28 mouse cellular contexts compared by ENCODE assay signal in genomic region chrX:168647746-168648145, GRCm38 (mm10). TPM values are rescaled to one million over a fixed set of nuclear protein-coding genes. Genes with fewer than 3 reads are reported as not detected.
DNase-seq lines count a peak whose midpoint lies in the region; ATAC-seq and TF ChIP-seq lines count a peak whose summit lies in the region.
"Had no signal": no experiment of that assay in that cellular context is flagged by ENCODE, and none has a peak within 500 bp of the region (broad histone marks: within the 10 kb centered on the region; RNA-seq: fewer than 3 reads in every experiment).

No protein-coding gene starts in this region.

- no peak overlapping the region for H3K9ac ChIP-seq in heart, adult 2 months (ENCODE audit: low read depth, low read length)
- H3K9ac ChIP-seq: embryonic facial prominence, embryonic 15.5 days; forebrain, embryonic 13.5 days; hindbrain, embryonic 12.5 days; intestine, embryonic 15.5 days; limb, embryonic 12.5 days; liver, embryonic 15.5 days; lung, embryonic 14.5 days had no signal

- intact Hi-C loops in gastrocnemius, adult 2 months (cut with DNase I) = no loop called here
- intact Hi-C loops in heart, adult 2 months (cut with DNase I) = no loop called here
- intact Hi-C loops in heart, postnatal 25 days (cut with DNase I) = no loop called here

- no peak for TF ChIP-seq CTCF in gastrocnemius, adult 2 months (IDR thresholded peaks at IDR 0.05)
- TF ChIP-seq CTCF in heart, adult 2 months (IDR thresholded peaks at IDR 0.05) = no peak

- H3K27ac ChIP-seq in gastrocnemius, adult 2 months = peak overlapping the region; percentile 79
- peak overlapping the region; percentile 24 for H3K27ac ChIP-seq in heart, adult 2 months
- H3K27ac ChIP-seq: embryonic facial prominence, embryonic 10.5 days; embryonic facial prominence, embryonic 15.5 days; forebrain, embryonic 13.5 days; heart, embryonic 10.5 days; hindbrain, embryonic 12.5 days; hindbrain, postnatal 0 days; intestine, embryonic 15.5 days; left cerebral cortex, adult 2 months; limb, embryonic 12.5 days; liver, embryonic 15.5 days had no signal

- no peak for TF ChIP-seq POLR2A in heart, adult 2 months (IDR thresholded peaks at IDR 0.05; ENCODE audit: insufficient read depth, low read depth, low read length)

- 0 out of 2 replicates have a peak, but pooled peaks have one; percentile 50 for ATAC-seq in megakaryocyte-erythroid progenitor cell, adult 5-6 weeks (replicated peaks; ENCODE audit: low FRiP score, low TSS enrichment, poor library complexity, severe bottlenecking)
- ATAC-seq: CD4-positive, CD25-positive, alpha-beta regulatory T cell, adult 4 months; forebrain, embryonic 13.5 days; hindbrain, postnatal 0 days; intestine, embryonic 15.5 days; midbrain, embryonic 16.5 days had no signal

- no peaks in the 10 kb centered on the region; the same call in 1 of the 2 replicates for H3K4me1 ChIP-seq in heart, adult 2 months (ENCODE audit: control insufficient read depth, insufficient read depth, low read length)
- H3K4me1 ChIP-seq: embryonic facial prominence, embryonic 10.5 days; embryonic facial prominence, embryonic 15.5 days; forebrain, embryonic 13.5 days; heart, embryonic 10.5 days; hindbrain, embryonic 12.5 days; intestine, embryonic 15.5 days; limb, embryonic 12.5 days; liver, embryonic 15.5 days had no signal

- H3K4me3 ChIP-seq in gastrocnemius, adult 2 months = no peak overlapping the region
- H3K4me3 ChIP-seq in heart, adult 2 months = no peak overlapping the region
- H3K4me3 ChIP-seq: embryonic facial prominence, embryonic 10.5 days; embryonic facial prominence, embryonic 15.5 days; forebrain, embryonic 13.5 days; heart, embryonic 10.5 days; hindbrain, embryonic 12.5 days; intestine, embryonic 15.5 days; left cerebral cortex, adult 2 months; limb, embryonic 12.5 days; liver, embryonic 15.5 days had no signal

- H3K36me3 ChIP-seq in heart, adult 2 months (ENCODE audit: control insufficient read depth, insufficient read depth, low read length) = peaks cover 5% of the 10 kb centered on the region; the same call in 1 of the 2 replicates
- H3K36me3 ChIP-seq: hindbrain, embryonic 12.5 days; intestine, embryonic 15.5 days had no signal

- 29% methylated on average over 3 of the region's 3 CpGs for WGBS in heart, adult 2 months

- DNase-seq in gastrocnemius, adult 2 months = peak; percentile 23
- no peak for DNase-seq in gastrocnemius, postnatal 10 days
- peak in 1 of 2 experiments; percentile 14 for DNase-seq in heart, adult 2 months
- DNase-seq in heart, postnatal 25 days (ENCODE audit: low spot score) = no peak
- DNase-seq in kidney, adult 8-10 months = peak; percentile 3 to 15
- no peak for DNase-seq in kidney, postnatal 4 days
- DNase-seq in cerebellum, adult 11-12 months = no peak
- DNase-seq: adrenal gland, postnatal 25 days; cerebellum, adult 2 months; cerebellum, postnatal 14 days; lung, embryonic 14.5 days; lung, postnatal 14 days; right cerebral cortex, adult 18-20 months; thymus, adult 2 months; thymus, postnatal 36 days had no signal

- TF ChIP-seq EP300 in heart, adult 2 months (IDR thresholded peaks at IDR 0.05; ENCODE audit: insufficient read depth, low read depth, low read length) = no peak

- no peaks in the 10 kb centered on the region for H3K79me2 ChIP-seq in heart, adult 2 months (replicated peaks; ENCODE audit: control insufficient read depth, insufficient read depth, low read length)

- no peaks in the 10 kb centered on the region for H3K27me3 ChIP-seq in heart, adult 2 months (ENCODE audit: control insufficient read depth, insufficient read depth, low read length)
- H3K27me3 ChIP-seq: embryonic facial prominence, embryonic 15.5 days; forebrain, embryonic 13.5 days; liver, embryonic 15.5 days had no signal

RNA-seq across cellular contexts. Expression of gene Msl3, which starts 26.0 kb away (rescaled TPM):
- 10 to 100 TPM; 40.1 to 44.2 TPM for total RNA-seq in gastrocnemius, adult 2 months (2021)
- total RNA-seq in gastrocnemius, postnatal 10 days (2021) = 10 to 100 TPM; 37.6 to 40.0 TPM
- total RNA-seq in heart, adult 2 months (2021) = 10 to 100 TPM; 43.2 to 56.0 TPM
- polyA plus RNA-seq in heart, adult 2 months (2012; rRNA removed) = 23.0 and 38.6 TPM in 2 replicates
- total RNA-seq in heart, postnatal 25 days (2021) = 10 to 100 TPM; 47.5 to 48.7 TPM
- total RNA-seq in megakaryocyte-erythroid progenitor cell, adult 5-6 weeks (2014; fragmentation: Nextera tagmentation) = 45.3 and 49.6 TPM in 2 replicates
- 118 and 131 TPM in 2 replicates for total RNA-seq in megakaryocyte-erythroid progenitor cell, adult 5-6 weeks (2017)

Comparison
In these comparisons a context has a peak if more than half of its experiments do, and no peak if none do; other contexts are left out.
1. DNase-seq: peak in gastrocnemius, adult 2 months (single experiment) and kidney, adult 8-10 months (2 of 2); none in gastrocnemius, postnatal 10 days (single experiment), heart, postnatal 25 days (single experiment), kidney, postnatal 4 days (0 of 2) and cerebellum, adult 11-12 months (single experiment).